Comparison of ENCODE assay signal across 1 mouse cellular context in genomic region chr5:139732634-139733107, GRCm38 (mm10).
A peak's percentile ranks its signal among the peaks of the same experiment; 100 is the strongest.
TF ChIP-seq lines count a peak whose summit lies in the region.

No protein-coding gene starts in this region.

TF ChIP-seq in MEL, 35 proteins besides CTCF, POLR2A, EP300 and RAD21 (continued from another document):
- TF ChIP-seq NRF1 (IDR thresholded peaks at IDR 0.05; ENCODE audit: insufficient read depth, low read depth, low read length, poor library complexity, severe bottlenecking) = no peak
- 0 out of 2 replicates have a peak, but pooled peaks have one; percentile 15 for TF ChIP-seq TAL1 (IDR thresholded peaks at IDR 0.05; ENCODE audit: low read length)
- TF ChIP-seq ETS1 (IDR thresholded peaks at IDR 0.05; ENCODE audit: low read depth, low read length) = peak; percentile 85
- no peak for TF ChIP-seq USF1 (IDR thresholded peaks at IDR 0.05; ENCODE audit: low read depth, low read length)
- TF ChIP-seq KAT2A (conservative IDR thresholded peaks at IDR 0.05; ENCODE audit: low read depth, low read length) = no peak
- TF ChIP-seq ZKSCAN1 (IDR thresholded peaks at IDR 0.05; ENCODE audit: low read depth, low read length) = no peak
- TF ChIP-seq ZNF384 (IDR thresholded peaks at IDR 0.05; ENCODE audit: low read depth, low read length) = no peak
- no peak for TF ChIP-seq POLR2AphosphoS5 (IDR thresholded peaks at IDR 0.05; ENCODE audit: borderline replicate concordance, low read depth, low read length)
- no peak for TF ChIP-seq ZMIZ1 (IDR thresholded peaks at IDR 0.05; ENCODE audit: low read depth, low read length)
- TF ChIP-seq SMC3 (IDR thresholded peaks at IDR 0.05; ENCODE audit: low read depth, low read length) = no peak
- no peak for TF ChIP-seq MYC (IDR thresholded peaks at IDR 0.05; ENCODE audit: low read depth, low read length)
- no peak for TF ChIP-seq MYB (IDR thresholded peaks at IDR 0.05; ENCODE audit: low read depth, low read length)
- no peak for TF ChIP-seq NELFE (IDR thresholded peaks at IDR 0.05; ENCODE audit: low read depth, low read length)
- no peak for TF ChIP-seq HCFC1 (IDR thresholded peaks at IDR 0.05; ENCODE audit: low read depth, low read length)
- TF ChIP-seq RCOR1 (IDR thresholded peaks at IDR 0.05; ENCODE audit: low read depth, low read length) = no peak; the same call in 1 of the 2 replicates
